Mouse (Mus musculus) spleen, postnatal 10 days (tissue): ENCODE results near the gene Cdk10.
"Not testable (repeated sequence)": the region's sequence is repeated elsewhere in the genome, so short reads cannot be mapped to it uniquely, and the experiment has no call there.

Experiments used
- DNase-seq, 2 experiments: peaks; one replicate each; pipeline ENCODE4 v3.0.0; 2021 to 2022; ENCODE audit warnings: low spot score in 2 of 2

The Cdk10 gene

DNA sequence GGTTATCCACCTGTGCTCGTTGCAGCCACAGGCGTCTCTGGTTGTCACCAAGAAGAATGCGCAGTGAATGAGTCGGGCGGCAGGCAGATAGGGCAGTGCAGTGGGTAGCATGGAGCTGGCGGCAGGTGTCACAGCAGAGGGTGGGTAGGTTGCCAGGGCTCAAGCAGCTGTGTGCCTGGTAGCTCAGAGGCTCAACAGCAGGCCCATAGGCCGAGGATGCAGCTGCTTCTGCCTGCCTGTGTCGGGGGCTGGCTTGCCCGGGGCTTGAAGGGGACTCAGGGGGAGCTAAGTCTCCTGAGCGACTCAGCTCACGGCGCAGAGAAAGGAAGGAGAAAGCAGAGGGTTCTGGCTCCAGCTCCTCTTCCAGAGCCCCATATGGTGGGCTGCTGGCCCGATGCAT, 8.7 kb downstream of the Cdk10 start:
- no peak for DNase-seq

DNA sequence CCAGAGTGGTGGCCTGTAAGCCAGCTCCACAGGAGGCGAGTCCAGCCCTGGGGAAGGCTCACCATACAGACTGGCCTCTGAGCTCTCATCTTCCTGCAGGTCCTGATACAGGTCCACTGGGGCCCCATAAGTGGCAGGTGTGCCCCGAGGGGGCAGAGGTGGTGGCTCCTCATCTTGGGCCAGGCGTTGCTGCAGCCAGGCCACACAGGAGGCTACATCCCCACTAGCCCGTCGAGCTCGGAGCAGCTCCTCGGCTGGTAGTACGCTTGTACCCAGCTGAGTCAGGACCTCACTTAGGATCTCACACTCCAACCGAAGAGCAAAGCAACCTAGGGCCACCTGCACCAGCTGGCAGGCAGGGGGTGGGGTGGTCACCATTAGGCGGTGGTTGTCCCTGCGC, 9.1 kb downstream of the Cdk10 start:
- no peak for DNase-seq

DNA sequence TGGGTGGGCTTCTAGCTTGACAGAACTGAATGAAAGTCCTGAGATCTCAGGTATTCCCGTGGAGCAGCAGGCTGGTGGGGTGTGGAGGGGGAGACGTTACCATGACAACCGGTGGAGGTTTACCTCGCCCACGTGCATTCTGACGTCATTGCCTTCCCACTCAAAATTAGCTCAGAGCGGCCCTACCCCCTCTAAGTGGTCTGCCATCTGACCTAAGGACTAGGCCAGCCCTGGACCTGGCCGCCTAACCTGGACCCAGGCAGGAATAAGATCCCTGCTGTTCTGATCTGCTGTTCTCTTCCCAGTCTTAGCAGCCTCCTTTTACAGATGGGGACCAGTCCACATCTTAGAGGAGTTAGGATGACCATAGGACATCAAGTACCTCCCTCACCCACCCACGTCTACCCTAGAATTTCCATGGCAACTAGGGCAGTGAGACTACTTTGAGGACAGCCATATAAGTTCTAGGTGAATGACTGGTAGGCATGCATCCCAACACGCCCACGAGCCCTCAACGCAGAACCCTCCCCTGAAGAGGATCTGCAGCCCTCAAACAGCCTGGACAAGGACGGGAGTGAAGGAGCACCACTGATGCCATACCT, 10.4 kb downstream of the Cdk10 start:
- DNase-seq: no peak

DNA sequence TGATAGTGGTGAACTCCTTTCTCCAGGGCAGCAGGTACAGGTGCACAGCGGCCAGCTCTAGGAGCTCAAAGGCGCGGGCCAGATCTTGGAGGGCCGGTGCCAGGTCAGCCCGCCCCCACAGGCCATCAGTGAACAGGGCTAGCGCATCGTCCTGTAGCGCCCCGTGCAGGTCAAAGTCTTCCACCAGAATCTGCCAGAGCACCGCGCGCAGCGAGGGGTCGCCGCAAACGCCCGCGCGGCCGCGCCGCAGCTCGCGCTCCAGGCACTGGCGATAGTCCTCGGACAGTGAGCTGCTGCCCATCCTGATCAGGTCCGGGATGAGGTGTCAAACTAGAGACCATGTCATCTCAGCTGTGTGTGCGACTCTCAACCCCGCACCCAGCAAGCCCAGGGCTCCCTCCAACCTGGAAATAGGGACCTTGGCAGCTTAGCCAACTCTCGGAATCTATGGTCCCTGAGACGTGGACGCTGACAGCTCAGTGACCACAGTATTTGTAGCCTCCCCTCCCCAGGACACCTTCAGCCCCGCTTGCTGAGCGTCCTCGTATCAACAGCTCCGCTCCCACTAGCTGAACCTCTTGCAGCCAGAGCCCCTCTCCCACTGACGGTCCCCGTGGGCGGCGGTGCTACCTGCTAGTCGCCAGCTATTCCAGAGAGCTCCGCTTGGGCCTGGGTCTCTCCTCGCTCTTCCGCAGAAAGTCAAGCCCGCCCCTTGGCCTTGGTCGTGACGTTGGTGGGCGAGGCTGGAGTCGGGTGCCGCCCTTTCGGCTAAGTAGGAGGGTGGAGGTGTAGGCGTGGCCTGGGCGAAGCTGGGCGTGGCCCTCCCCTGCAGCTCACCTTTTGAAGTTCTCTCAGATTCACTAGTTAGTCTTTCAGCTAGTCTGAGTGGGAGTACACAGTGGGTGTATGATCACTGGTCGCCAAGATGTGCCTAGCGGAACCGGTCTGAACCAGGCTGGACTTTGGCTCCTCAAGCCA, 11.2 kb downstream of the Cdk10 start, which contains the start of gene Spata2l:
Gene Spata2l (minus strand): TSS at position 714 of the 978 bp plus-strand sequence.
- peak; percentile 76 to 92 for DNase-seq

DNA sequence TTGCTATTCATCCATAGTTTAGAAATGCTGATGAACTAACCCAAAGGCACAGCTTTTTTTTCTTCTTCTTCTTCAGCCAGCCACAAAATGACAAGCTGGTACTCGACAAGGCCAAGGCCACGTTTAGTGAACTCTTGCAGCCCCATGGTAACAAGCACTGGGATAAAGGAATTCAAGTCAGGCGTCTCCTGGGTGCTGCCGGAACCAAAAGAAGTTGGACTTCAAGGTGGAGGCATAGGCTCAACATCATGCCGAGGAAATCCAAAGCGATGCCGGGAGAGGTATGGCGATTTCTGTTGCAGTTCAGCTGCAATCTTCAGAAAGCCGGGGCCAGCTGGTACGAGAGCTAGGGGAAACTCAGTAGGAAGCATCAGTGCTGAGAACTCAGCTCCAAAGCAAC, 14.8 kb downstream of the Cdk10 start:
- DNase-seq: no peak

DNA sequence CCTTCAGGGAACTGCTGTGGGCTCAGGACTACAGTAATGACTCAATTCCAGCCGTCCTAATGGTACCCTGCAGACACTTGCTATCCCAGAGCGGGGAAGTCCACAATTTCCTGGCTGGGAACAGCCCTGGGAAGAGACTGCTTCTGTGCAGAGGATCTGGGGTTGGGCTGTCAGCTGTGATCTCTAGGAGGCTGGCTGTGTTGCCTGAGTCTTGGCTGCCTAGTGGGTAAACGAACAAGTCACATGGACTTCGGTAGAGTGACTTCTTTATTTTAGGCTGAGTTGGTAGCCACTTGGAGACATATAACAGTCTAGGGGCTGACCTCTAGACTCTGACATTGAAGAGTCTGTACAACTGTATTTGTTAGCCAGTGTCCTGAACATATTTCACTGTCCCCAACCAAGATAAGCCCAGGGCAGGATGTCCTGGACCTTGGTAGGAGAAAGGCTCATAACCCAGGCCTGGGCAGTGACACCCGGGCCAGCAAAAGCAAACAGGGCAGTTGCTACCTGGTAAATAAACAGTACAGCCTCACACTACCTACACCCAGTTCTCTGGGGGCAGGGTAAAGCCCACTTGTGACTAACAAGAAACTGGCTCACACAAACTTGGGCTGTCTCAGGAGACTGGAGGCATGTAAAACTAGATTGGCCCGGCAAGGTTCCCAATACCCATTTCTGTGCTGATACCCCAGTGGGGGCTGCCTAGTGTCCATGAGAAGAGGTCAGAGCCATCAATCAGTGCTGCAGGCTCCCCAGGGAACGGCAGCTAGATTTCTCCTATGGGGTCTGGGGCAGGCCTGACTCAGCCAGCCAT, 17.7 kb downstream of the Cdk10 start:
- no peak for DNase-seq

DNA sequence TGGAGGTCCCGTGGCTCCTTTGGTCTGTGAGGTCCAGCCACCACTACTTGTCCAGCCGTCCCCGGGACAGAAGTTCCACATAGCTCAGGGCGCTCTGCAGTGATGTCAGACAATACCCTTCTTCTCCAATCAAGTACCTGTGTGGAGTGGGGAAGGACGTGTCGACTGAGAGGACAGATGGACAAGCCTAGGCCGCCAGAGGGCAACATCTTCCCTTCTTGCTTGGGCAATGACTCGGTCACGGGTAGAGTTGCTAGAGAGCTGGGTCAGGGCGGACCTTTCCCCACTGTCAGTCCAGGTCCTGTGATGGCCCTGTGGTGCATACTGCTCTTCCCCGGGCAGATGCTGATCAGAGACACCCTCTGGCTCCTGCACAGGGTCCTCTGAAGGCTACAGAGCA, 18.4 kb downstream of the Cdk10 start:
- DNase-seq: no peak

DNA sequence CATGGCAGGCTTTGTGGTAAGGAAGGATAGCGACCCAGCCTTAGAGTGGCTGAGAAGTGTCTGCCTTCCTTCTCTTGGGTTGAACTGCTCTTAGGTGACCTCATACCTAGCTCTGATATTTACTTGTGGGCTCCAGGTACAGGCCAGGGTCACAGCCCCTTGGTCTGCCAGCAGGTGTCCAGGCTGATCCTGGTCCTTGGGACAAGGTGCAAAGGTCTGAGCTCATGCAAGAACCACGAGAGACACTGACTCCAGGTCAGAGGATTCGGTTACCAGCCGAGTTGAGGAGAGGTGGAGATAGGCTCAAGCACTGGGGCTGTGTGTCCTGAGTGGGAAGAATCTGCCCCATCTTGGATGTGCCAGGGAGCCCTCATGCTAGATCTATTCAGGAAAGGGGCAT, 19.7 kb downstream of the Cdk10 start:
- DNase-seq: no peak

DNA sequence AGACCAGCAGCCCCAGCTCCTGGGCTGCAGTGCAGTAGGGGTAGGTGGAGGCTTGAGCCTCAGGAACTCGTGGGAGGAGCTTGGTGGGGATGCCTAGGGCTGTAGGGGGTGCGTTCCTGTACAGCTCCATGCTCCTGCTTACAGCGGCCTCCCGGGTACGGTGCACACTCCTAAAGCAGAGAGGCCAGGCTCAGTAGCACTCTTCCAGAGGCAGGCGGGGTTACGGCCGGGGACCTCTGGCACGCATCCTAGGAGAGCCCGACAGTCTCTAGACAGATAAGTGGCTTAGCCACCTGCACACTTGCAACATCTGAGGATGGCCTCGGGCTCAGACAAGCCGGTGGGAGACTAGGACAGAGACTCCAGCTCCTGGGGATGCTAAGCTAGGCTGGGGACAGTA, 20.9 kb downstream of the Cdk10 start:
- no peak for DNase-seq

DNA sequence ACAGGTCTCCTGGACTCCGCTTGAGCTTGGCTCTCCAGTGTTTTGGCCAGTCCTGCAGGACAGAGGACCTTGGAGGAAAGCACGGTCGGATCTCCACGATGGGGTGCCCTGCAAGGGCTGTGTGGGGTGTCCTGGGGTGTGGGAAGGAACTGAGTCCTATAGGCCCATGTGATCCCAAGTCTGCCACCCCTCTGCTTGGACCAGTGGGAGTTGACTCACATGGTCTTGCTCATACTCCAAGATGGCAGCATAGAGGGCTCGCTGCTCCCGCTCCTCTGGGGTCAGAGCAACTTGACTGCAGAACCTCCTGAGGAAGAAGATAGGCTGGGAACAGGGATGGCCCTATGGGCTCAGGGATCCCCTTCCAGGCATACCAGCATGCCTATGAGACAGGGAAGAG, 23.1 kb downstream of the Cdk10 start:
- no peak for DNase-seq

DNA sequence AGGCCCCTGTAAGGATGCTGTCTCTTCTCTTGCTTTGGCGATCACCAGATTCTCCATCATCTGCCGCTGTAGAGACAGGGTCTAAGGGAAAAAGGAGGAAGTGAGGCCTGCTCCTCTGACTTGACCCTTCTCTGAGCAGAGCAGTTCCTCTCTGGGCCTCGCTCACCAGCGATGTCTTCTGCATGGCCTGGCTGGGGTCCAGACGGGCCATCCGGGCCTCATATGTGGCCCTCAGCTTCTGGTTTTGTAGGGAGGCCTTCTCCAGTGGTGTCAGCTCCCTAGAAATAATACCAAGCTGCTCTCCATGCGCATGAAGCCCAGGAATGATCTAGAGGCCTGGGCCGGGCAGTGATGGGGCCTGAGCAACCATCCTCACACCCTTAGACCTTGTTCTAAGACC, 24.0 kb downstream of the Cdk10 start:
- DNase-seq: no peak

DNA sequence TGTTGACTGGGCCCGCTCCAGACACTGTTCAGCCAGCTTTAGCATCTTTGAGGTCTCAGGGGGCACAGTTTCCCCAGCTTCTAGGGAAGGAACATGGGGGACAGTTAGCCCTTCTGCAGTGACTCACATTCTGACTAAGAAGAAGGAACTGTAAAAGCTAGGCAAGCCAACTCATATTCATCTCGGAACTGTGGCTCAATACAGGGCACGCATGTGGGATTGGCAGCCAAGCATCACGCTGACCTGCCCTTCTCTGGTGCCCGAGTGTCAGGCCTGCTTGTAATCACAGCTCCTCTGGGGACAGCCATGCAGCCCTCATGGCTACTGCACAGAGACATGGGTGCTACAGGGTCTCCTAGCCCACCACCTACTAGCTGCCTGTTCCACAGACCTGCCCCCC, 26.3 kb downstream of the Cdk10 start:
- DNase-seq: no peak

DNA sequence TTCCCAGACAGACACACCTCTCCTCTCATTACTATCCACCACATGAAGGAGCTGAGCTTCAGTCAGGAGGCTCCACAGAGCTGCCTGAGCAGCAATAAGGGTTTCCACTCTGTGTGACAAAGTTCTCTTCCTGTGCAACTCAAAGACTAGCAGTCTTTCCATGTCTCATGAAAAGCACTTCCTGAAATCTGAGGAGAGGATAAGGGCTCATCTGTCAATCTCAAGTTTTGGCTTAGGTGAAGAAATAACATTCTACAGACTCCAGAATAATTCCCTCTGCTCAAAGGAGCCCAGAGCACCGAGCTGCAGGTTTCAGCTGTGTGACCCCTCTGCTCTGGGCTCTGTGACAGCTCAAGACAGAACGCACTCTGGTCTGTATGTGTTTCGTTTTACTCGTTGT, 28.3 kb downstream of the Cdk10 start:
- no peak for DNase-seq

DNA sequence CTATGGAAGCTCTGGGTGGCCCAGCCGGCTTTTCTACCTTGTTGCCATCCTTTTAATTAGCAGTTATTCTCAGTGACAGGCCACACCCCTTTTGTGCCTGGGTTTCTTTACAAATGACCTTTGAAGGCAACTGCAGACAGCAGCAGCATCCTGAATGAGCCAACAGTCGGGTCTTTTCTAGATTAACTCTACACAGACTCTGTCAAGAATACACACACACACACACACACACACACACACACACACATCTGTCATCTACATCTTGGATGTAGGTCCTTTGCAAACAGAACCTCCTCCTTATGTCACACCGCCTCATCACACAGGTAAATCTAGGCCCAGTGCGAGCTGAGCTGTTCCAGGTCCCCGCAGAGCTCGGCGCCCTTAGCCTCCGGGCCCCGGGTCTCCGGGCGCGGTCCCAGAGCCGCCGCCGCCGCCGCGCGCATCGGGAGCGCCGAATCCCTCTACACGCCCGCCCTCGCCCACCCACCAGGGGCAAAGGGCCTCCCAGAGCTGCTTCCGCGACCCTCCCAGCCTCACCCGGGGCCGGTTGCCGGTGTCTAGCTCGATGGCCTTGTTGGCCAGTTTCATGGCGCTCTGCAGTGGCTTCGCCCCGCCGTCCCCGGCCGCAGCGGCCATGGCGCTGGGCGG, 28.9 kb downstream of the Cdk10 start:
- peak in 1 of 2 experiments; percentile 37 for DNase-seq

DNA sequence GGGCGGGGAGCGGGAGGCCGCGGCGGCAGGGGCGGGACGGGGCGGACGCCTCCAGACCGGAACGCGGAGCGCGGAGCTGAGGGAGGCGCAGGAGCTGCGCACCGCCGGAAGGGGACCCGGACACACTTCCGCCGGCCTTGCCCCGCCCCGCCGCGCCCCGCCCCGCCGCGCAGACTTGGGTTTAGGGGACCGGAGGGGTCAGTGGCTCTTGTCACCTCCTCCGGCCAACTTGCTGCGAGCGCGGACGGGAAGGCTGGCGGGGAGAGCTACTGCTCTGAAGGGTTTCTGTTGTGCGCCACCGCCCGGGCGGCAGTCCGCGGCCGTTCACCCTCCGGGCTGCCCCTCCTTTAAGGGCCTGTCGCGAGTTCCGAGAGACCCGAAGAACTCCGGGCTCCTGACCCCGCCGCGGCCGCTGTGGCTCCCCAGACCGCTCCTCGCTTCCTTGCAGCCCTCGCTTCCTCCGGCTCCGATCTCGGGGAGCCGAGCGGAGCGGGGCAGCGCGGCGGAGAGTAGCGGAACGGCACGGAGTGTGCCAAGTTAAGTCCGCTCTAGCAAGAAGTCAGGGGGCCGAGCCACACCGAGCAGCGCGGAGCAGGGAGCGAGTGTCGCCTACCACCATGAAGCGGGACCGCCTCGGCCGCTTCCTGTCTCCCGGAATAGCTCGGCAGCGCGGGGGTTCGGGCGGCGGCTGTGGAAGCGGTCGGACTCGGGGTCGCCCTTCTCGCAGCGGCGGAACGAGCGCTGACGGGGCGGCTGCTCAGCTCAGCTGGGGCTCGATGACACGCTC, 29.6 kb downstream of the Cdk10 start, which contains the start of the genes Zfp276 and Vps9d1:
Gene Zfp276 (plus strand): TSS at position 97 of the 787 bp plus-strand sequence.
Gene Vps9d1 (minus strand): TSS at position 250 of the 787 bp plus-strand sequence.
- DNase-seq: peak; percentile 89 to 90

DNA sequence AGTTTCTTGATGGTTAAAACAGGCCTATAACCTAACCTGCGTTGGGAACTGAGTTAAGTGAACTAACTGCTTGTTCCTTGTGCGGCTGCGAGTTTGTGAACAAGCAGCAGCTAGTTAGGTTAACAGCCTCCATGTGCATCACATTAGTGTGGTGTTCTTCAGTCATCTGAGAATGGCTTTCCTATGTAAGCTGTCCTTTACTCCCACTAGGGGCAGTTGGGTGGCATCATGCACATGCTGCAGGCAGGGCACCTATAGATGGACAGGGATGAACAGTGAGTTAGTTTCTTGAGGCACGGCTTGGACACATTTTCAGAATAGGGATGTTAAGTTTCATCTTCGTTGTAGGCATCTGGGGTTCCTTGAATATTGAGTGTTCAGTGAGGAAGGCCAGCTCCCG, 30.5 kb downstream of the Cdk10 start:
- no peak for DNase-seq

DNA sequence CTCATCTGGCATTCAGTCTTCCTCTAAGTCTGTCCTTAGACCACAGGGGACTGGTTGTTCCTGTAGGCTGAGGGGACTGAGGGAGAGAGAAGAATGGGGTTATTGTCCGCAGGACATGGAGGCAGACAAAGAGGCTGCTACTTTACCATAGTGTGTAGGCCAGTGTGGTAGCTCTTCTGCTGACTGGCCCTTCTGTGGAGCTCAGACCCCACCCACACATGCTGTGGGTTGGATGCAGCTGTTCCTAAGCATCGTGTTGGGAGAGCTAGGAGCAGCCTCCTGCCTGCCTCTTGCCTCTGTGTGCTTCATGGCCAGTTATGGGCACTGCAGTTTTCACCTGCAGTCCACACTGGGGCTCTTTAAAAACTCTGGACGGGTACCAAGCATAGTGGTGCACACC, 32.5 kb downstream of the Cdk10 start:
- no peak for DNase-seq

DNA sequence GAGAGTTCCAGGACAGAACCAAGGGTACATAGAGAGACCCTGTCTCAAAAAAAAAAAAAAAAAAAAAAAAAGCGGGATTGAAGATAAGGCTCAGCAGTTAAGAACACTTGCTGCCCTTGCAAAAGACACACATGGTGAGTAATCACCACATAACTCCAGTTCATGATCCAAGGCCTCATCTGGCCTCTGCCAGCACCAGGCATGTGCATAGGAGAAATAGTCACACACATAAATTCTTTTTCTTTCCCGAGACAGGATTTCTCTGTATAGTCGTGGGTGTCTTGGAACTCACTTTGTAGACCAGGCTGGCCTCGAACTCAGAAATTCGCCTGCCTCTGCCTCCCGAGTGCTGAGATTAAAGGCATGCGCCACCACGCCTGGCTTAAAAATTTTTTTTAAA, 33.0 kb downstream of the Cdk10 start:
- DNase-seq: not testable (repeated sequence)

DNA sequence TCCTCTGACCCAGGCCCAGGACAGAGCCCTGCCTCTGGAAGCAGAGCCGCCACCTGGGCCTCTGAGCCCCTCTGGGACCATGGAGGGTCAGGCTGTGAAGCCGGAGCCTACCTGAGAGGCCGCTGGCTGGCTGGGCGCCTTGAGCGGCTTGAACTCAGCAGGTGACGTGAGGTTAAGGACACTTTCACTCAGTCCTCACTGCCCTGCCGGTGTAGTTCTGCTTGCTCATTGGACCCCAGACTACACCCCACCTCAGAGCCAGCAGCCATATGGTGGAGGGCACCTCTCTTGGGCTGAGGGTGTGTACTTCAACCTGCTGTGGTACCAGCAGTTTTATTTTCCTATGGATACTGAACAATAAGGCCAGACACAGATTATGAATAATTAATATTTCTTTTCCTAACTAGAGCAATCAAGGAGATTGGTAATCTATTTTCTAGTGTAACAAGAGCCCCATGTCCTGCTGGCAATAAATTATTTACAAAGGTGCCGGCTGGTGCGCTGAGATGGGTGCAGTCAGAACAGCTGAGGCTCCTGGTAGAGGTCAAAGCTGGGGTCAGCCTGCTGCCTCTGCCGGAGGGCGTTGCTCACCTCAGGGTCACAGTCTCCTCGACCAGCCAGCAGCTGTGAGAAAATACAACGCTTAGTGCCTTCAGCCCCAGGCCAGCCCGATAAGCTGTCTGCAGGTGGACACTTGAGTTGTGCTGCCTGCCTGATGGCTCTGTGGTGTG, 43.4 kb downstream of the Cdk10 start:
- DNase-seq: no peak

DNA sequence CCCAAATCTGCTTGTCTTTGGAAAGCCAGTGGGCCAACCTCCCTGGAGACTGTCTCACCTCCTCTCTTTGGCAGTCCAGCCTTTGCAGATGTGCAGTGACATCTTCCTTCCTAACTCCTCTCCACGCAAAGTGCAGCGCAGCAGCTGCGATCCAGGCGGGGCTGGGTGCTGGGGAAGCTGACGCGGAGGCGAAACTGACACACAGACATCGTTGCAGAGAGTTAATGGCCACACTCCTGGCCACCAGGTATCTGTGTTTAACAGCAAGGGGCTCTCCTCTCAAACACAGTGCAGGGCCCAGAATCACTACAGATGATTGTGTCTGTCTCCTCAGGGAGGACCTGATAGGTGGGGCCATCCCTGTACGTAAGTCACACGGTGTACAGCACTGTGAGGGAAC, 46.5 kb downstream of the Cdk10 start:
- DNase-seq: no peak
